Mouse (Mus musculus) limb, embryonic 11.5 days (tissue): ENCODE data around the gene Tubb4b. TPM values are rescaled to one million over a fixed set of nuclear protein-coding genes. Genes with fewer than 3 reads are reported as not detected.

ENCODE experiments used
- ATAC-seq: fragments of 200-750 bp; cut with Nextera tagmentation; 2 replicates; pipeline ENCODE4 v1.8.0; 2017; ENCODE audit warnings: low read depth; ENCODE audit not compliant: insufficient number of reproducible peaks, low FRiP score, low TSS enrichment
- DNase-seq: peaks from one replicate; pipeline ENCODE4 v3.0.0-alpha.2; 2015; ENCODE audit warnings: low spot score
- H3K27ac ChIP-seq: fragments of 300-500 bp; sonication (generic); replicated peaks from 2 replicates; pipeline ENCODE4 v1.5.1; 2014; ENCODE audit warnings: low read depth, mild to moderate bottlenecking, low read length
- H3K27me3 ChIP-seq: fragments of 300-500 bp; sonication (generic); 2 replicates; pipeline ENCODE4 v1.6.1; 2014; ENCODE audit warnings: mild to moderate bottlenecking, low read length, mixed read lengths; ENCODE audit not compliant: control insufficient read depth, insufficient read depth
- H3K36me3 ChIP-seq: fragments of 300-500 bp; sonication (generic); 2 replicates; pipeline ENCODE4 v1.6.1; 2014; ENCODE audit warnings: mild to moderate bottlenecking, low read length, moderate library complexity, mixed read lengths; ENCODE audit not compliant: control insufficient read depth, insufficient read depth
- H3K4me1 ChIP-seq: fragments of 300-500 bp; sonication (generic); 2 replicates; pipeline ENCODE4 v1.6.1; 2014; ENCODE audit warnings: low read length, mixed read lengths; ENCODE audit not compliant: control insufficient read depth, insufficient read depth
- H3K4me2 ChIP-seq: fragments of 300-500 bp; sonication (generic); 2 replicates; pipeline ENCODE4 v1.6.1; 2014; ENCODE audit warnings: low read depth, mild to moderate bottlenecking, moderate library complexity; ENCODE audit not compliant: severe bottlenecking
- H3K4me3 ChIP-seq: fragments of 300-500 bp; sonication (generic); 2 replicates; pipeline ENCODE4 v1.5.1; 2014; ENCODE audit warnings: low read depth, low read length
- H3K9ac ChIP-seq: fragments of 300-500 bp; sonication (generic); 2 replicates; pipeline ENCODE4 v1.6.1; 2014; ENCODE audit warnings: mild to moderate bottlenecking, low read length
- H3K9me3 ChIP-seq: fragments of 300-500 bp; sonication (generic); 2 replicates; pipeline ENCODE4 v1.6.1; 2016; ENCODE audit warnings: low read length; ENCODE audit not compliant: control insufficient read depth
- WGBS: fragments of 180-500 bp; shearing (Covaris S2); extraction: QIAGEN DNeasy Blood & Tissue Kit; methylation state at CpG from one replicate; pipeline ENCODE4 v1.1.7; 2014; 5-methylcytosine and 5-hydroxymethylcytosine counted together
- polyA plus RNA-seq: library from polyadenylated mRNA; unstranded; fragments of >200 nt; fragmentation: Nextera tagmentation; extraction: Ambion mirVana; gene quantifications from 2 replicates; pipeline ENCODE4 v1.2.1, GENCODE M21; 2014

Gene Tubb4b
- polyA plus RNA-seq, 1 experiment from 2014 or later = 567 TPM

GRCm38 (mm10) chr2:25213266-25213865 is 11.1 kb downstream of the Tubb4b start:
- 65% methylated on average over 23 of the region's 23 CpGs for WGBS
- no peaks in the 10 kb centered on the region for H3K9me3 ChIP-seq
- DNase-seq (no peak), ATAC-seq (no peak)
- no peak overlapping the region for H3K27ac ChIP-seq
- H3K4me1 ChIP-seq = peaks cover 10% of the 10 kb centered on the region
- H3K4me3 ChIP-seq = no peak overlapping the region
- H3K36me3 ChIP-seq = 0 out of 2 replicates have a peak, but pooled peaks cover 2% of the 10 kb centered on the region
- H3K9ac ChIP-seq = no peak overlapping the region
- no peaks in the 10 kb centered on the region for H3K27me3 ChIP-seq
- H3K4me2 ChIP-seq = no peak overlapping the region

GRCm38 (mm10) chr2:25211121-25211670 is 13.3 kb downstream of the Tubb4b start, which contains the start of gene Nelfb:
Gene Nelfb (minus strand): TSS chr2:25211489.
- Histone ChIP-seq H3K27ac (peak within 1 kb of the TSS; percentile 83), H3K4me1 (peaks cover 10% of the 10 kb centered on the region), H3K9me3 (no peaks in the 10 kb centered on the region), H3K4me2 (peak within 1 kb of the TSS; percentile 92), H3K9ac (peak within 1 kb of the TSS; percentile 85), H3K27me3 (no peaks in the 10 kb centered on the region), H3K4me3 (peak within 1 kb of the TSS; percentile 91), H3K36me3 (peaks cover 7% of the 10 kb centered on the region; the same call in 1 of the 2 replicates)
- peak; percentile 95 for DNase-seq
- WGBS = under 1% methylated on average over 44 of the region's 44 CpGs
- peak; percentile 92 for ATAC-seq

- DNase-seq = no peak
- Histone ChIP-seq H3K4me1 (peaks cover 10% of the 10 kb centered on the region), H3K4me2 (peak overlapping the region; percentile 92), H3K27ac (peak overlapping the region; percentile 83), H3K9ac (peak overlapping the region; percentile 85), H3K9me3 (no peaks in the 10 kb centered on the region), H3K27me3 (no peaks in the 10 kb centered on the region), H3K36me3 (peaks cover 10% of the 10 kb centered on the region), H3K4me3 (peak overlapping the region; percentile 91)
- no peak; the same call in 1 of the 2 replicates for ATAC-seq
- WGBS = under 1% methylated on average over 24 of the region's 24 CpGs
Observed at GRCm38 (mm10) chr2:25210686-25211085, 13.8 kb downstream of the Tubb4b start.

- H3K27me3 ChIP-seq = no peaks in the 10 kb centered on the region
- peaks cover 10% of the 10 kb centered on the region for H3K4me1 ChIP-seq
- no peak overlapping the region for H3K4me3 ChIP-seq
- DNase-seq = no peak
- H3K9ac ChIP-seq = no peak overlapping the region
- 75% methylated on average over 1 of the region's 1 CpGs for WGBS
- peaks cover 27% of the 10 kb centered on the region for H3K36me3 ChIP-seq
- H3K27ac ChIP-seq = no peak overlapping the region
- ATAC-seq = no peak
- H3K4me2 ChIP-seq = no peak overlapping the region
- no peaks in the 10 kb centered on the region for H3K9me3 ChIP-seq
Observed at GRCm38 (mm10) chr2:25207593-25207992, 16.9 kb downstream of the Tubb4b start.

- H3K36me3 ChIP-seq = peaks cover 45% of the 10 kb centered on the region
- H3K4me1 ChIP-seq = no peaks in the 10 kb centered on the region
- ATAC-seq = no peak
- H3K4me3 ChIP-seq = no peak overlapping the region
- no peak for DNase-seq
- no peak overlapping the region for H3K4me2 ChIP-seq
- H3K9ac ChIP-seq = no peak overlapping the region
- H3K27ac ChIP-seq = no peak overlapping the region
- H3K9me3 ChIP-seq = no peaks in the 10 kb centered on the region
- H3K27me3 ChIP-seq = no peaks in the 10 kb centered on the region
- 77% methylated on average over 4 of the region's 4 CpGs for WGBS
Observed at GRCm38 (mm10) chr2:25203631-25204214, 20.8 kb downstream of the Tubb4b start.

GRCm38 (mm10) chr2:25200631-25201030 is 23.9 kb downstream of the Tubb4b start:
- Histone ChIP-seq H3K27ac (no peak overlapping the region), H3K9me3 (no peaks in the 10 kb centered on the region), H3K4me3 (no peak overlapping the region), H3K27me3 (peaks cover 8% of the 10 kb centered on the region), H3K4me2 (no peak overlapping the region), H3K36me3 (peaks cover 36% of the 10 kb centered on the region), H3K4me1 (peaks cover 5% of the 10 kb centered on the region; the same call in 1 of the 2 replicates), H3K9ac (no peak overlapping the region)
- ATAC-seq (no peak), DNase-seq (no peak)
- 91% methylated on average over 2 of the region's 2 CpGs for WGBS

GRCm38 (mm10) chr2:25197946-25198345 is 26.6 kb downstream of the Tubb4b start:
- H3K9me3 ChIP-seq = no peaks in the 10 kb centered on the region
- H3K27me3 ChIP-seq = peaks cover 22% of the 10 kb centered on the region
- no peak overlapping the region for H3K27ac ChIP-seq
- H3K4me2 ChIP-seq = no peak overlapping the region
- DNase-seq (no peak), ATAC-seq (no peak)
- H3K36me3 ChIP-seq = peaks cover 24% of the 10 kb centered on the region
- peaks cover 8% of the 10 kb centered on the region; the same call in 1 of the 2 replicates for H3K4me1 ChIP-seq
- H3K9ac ChIP-seq = no peak overlapping the region
- no peak overlapping the region for H3K4me3 ChIP-seq

GRCm38 (mm10) chr2:25197191-25197590 is 27.3 kb downstream of the Tubb4b start:
- Histone ChIP-seq H3K4me1 (peaks cover 8% of the 10 kb centered on the region; the same call in 1 of the 2 replicates), H3K36me3 (peaks cover 17% of the 10 kb centered on the region), H3K9ac (no peak overlapping the region), H3K9me3 (no peaks in the 10 kb centered on the region), H3K27me3 (peaks cover 22% of the 10 kb centered on the region), H3K27ac (no peak overlapping the region), H3K4me2 (peak overlapping the region; percentile 40; the same call in 1 of the 2 replicates), H3K4me3 (no peak overlapping the region)
- DNase-seq (no peak), ATAC-seq (no peak)
- 40% methylated on average over 2 of the region's 2 CpGs for WGBS
